Mouse (Mus musculus) heart, embryonic 13.5 days (tissue): Measurements from ENCODE around the gene Kcnk1. TPM values are rescaled to one million over a fixed set of nuclear protein-coding genes. Genes with fewer than 3 reads are reported as not detected.
A peak's percentile ranks its signal among the peaks of the same experiment; 100 is the strongest.

Experiments used
- ATAC-seq: fragments of 200-750 bp; cut with Nextera tagmentation; 2 replicates; pipeline ENCODE4 v1.8.0; 2017; ENCODE audit warnings: moderate TSS enrichment; ENCODE audit not compliant: insufficient number of reproducible peaks, low FRiP score, low TSS enrichment; ENCODE audit errors: extremely low read depth
- H3K27ac ChIP-seq: fragments of 300-500 bp; sonication (generic); replicated peaks from 2 replicates; pipeline ENCODE4 v1.5.1; 2015; ENCODE audit warnings: moderate library complexity, mild to moderate bottlenecking, inconsistent platforms
- H3K27me3 ChIP-seq: fragments of 300-500 bp; sonication (generic); replicated peaks from 2 replicates; pipeline ENCODE4 v1.6.1; 2015; ENCODE audit warnings: mild to moderate bottlenecking, inconsistent platforms
- H3K36me3 ChIP-seq: fragments of 300-500 bp; sonication (generic); 2 replicates; pipeline ENCODE4 v1.6.1; 2015; ENCODE audit warnings: mild to moderate bottlenecking, inconsistent platforms
- H3K4me1 ChIP-seq: fragments of 300-500 bp; sonication (generic); 2 replicates; pipeline ENCODE4 v1.6.1; 2015; ENCODE audit warnings: inconsistent platforms
- H3K4me2 ChIP-seq: fragments of 300-500 bp; sonication (generic); 2 replicates; pipeline ENCODE4 v1.6.1; 2015; ENCODE audit warnings: inconsistent platforms, mild to moderate bottlenecking, moderate library complexity
- H3K4me3 ChIP-seq: fragments of 300-500 bp; sonication (generic); 2 replicates; pipeline ENCODE4 v1.5.1; 2015; ENCODE audit warnings: moderate library complexity, mild to moderate bottlenecking, inconsistent platforms
- H3K9ac ChIP-seq: fragments of 300-500 bp; sonication (generic); 2 replicates; pipeline ENCODE4 v1.6.1; 2015; ENCODE audit warnings: inconsistent platforms, mild to moderate bottlenecking, moderate library complexity
- H3K9me3 ChIP-seq: fragments of 300-500 bp; sonication (generic); 2 replicates; pipeline ENCODE4 v1.6.1; 2016; ENCODE audit warnings: inconsistent platforms
- WGBS: fragments of 180-500 bp; shearing (Covaris S2); methylation state at CpG from one replicate; pipeline ENCODE4 v1.1.7; 2015; ENCODE audit warnings: mixed read lengths; 5-methylcytosine and 5-hydroxymethylcytosine counted together
- polyA plus RNA-seq: library from polyadenylated mRNA; unstranded; fragments of >200 nt; fragmentation: Nextera tagmentation; extraction: Ambion mirVana; gene quantifications from 2 replicates; pipeline ENCODE4 v1.2.1, GENCODE M21; 2015

The Kcnk1 gene
- polyA plus RNA-seq, 1 experiment from 2014 or later: 3.8 TPM

GRCm38 (mm10) chr8:125997550-125997949 lies 2.6 kb downstream of the Kcnk1 start:
- H3K9ac ChIP-seq: no peak overlapping the region
- peaks cover 14% of the 10 kb centered on the region for H3K4me1 ChIP-seq
- H3K27ac ChIP-seq: no peak overlapping the region
- 74% methylated on average over 5 of the region's 5 CpGs for WGBS
- H3K4me3 ChIP-seq: no peak overlapping the region
- no peaks in the 10 kb centered on the region for H3K9me3 ChIP-seq
- H3K27me3 ChIP-seq: peaks cover 62% of the 10 kb centered on the region
- H3K4me2 ChIP-seq: 0 out of 2 replicates have a peak overlapping the region, but pooled peaks have one; percentile 5
- H3K36me3 ChIP-seq: no peaks in the 10 kb centered on the region
- no peak for ATAC-seq

GRCm38 (mm10) chr8:125999842-126000395 lies 4.9 kb downstream of the Kcnk1 start:
- Histone ChIP-seq H3K9me3 (no peaks in the 10 kb centered on the region), H3K36me3 (no peaks in the 10 kb centered on the region), H3K27me3 (peaks cover 39% of the 10 kb centered on the region), H3K4me3 (no peak overlapping the region), H3K27ac (no peak overlapping the region), H3K9ac (no peak overlapping the region), H3K4me1 (peaks cover 15% of the 10 kb centered on the region), H3K4me2 (no peak overlapping the region)
- 73% methylated on average over 7 of the region's 7 CpGs for WGBS
- ATAC-seq: no peak

- ATAC-seq: no peak
- Histone ChIP-seq H3K36me3 (no peaks in the 10 kb centered on the region), H3K27me3 (peaks cover 2% of the 10 kb centered on the region), H3K9ac (no peak overlapping the region), H3K4me2 (no peak overlapping the region), H3K27ac (no peak overlapping the region), H3K9me3 (no peaks in the 10 kb centered on the region), H3K4me3 (no peak overlapping the region), H3K4me1 (peaks cover 5% of the 10 kb centered on the region; the same call in 1 of the 2 replicates)
- 82% methylated on average over 6 of the region's 6 CpGs for WGBS
Observed at GRCm38 (mm10) chr8:126003546-126003945, 8.6 kb downstream of the Kcnk1 start.

GRCm38 (mm10) chr8:126004953-126005352 lies 10.0 kb downstream of the Kcnk1 start:
- whole genome bisulfite sequencing: 71% methylated on average over 7 of the region's 7 CpGs
- Histone ChIP-seq H3K27ac (no peak overlapping the region), H3K4me3 (no peak overlapping the region), H3K36me3 (no peaks in the 10 kb centered on the region), H3K9me3 (no peaks in the 10 kb centered on the region), H3K9ac (no peak overlapping the region), H3K4me1 (peaks cover 5% of the 10 kb centered on the region; the same call in 1 of the 2 replicates), H3K27me3 (no peaks in the 10 kb centered on the region), H3K4me2 (no peak overlapping the region)
- no peak for ATAC-seq

GRCm38 (mm10) chr8:126006310-126006990 lies 11.5 kb downstream of the Kcnk1 start:
- Histone ChIP-seq H3K36me3 (no peaks in the 10 kb centered on the region), H3K4me2 (no peak overlapping the region), H3K9me3 (no peaks in the 10 kb centered on the region), H3K9ac (no peak overlapping the region), H3K27me3 (no peaks in the 10 kb centered on the region), H3K27ac (no peak overlapping the region), H3K4me1 (peaks cover 5% of the 10 kb centered on the region; the same call in 1 of the 2 replicates), H3K4me3 (no peak overlapping the region)
- 73% methylated on average over 11 of the region's 11 CpGs for WGBS
- no peak for ATAC-seq

GRCm38 (mm10) chr8:126007538-126008330 lies 12.8 kb downstream of the Kcnk1 start:
- no peaks in the 10 kb centered on the region for H3K27me3 ChIP-seq
- no peak overlapping the region for H3K4me3 ChIP-seq
- H3K4me1 ChIP-seq: peaks cover 3% of the 10 kb centered on the region; the same call in 1 of the 2 replicates
- no peaks in the 10 kb centered on the region for H3K36me3 ChIP-seq
- no peak overlapping the region for H3K27ac ChIP-seq
- H3K4me2 ChIP-seq: no peak overlapping the region
- no peaks in the 10 kb centered on the region for H3K9me3 ChIP-seq
- ATAC-seq: no peak
- H3K9ac ChIP-seq: no peak overlapping the region
- WGBS: 70% methylated on average over 19 of the region's 19 CpGs

GRCm38 (mm10) chr8:126008945-126009344 lies 14.0 kb downstream of the Kcnk1 start:
- no peaks in the 10 kb centered on the region for H3K9me3 ChIP-seq
- H3K4me3 ChIP-seq: no peak overlapping the region
- H3K4me2 ChIP-seq: no peak overlapping the region
- H3K36me3 ChIP-seq: no peaks in the 10 kb centered on the region
- ATAC-seq: no peak
- H3K9ac ChIP-seq: no peak overlapping the region
- no peaks in the 10 kb centered on the region for H3K27me3 ChIP-seq
- WGBS: 87% methylated on average over 2 of the region's 2 CpGs
- H3K4me1 ChIP-seq: no peaks in the 10 kb centered on the region
- no peak overlapping the region for H3K27ac ChIP-seq

- Histone ChIP-seq H3K4me1 (no peaks in the 10 kb centered on the region), H3K4me2 (no peak overlapping the region), H3K36me3 (no peaks in the 10 kb centered on the region), H3K9me3 (no peaks in the 10 kb centered on the region), H3K27me3 (no peaks in the 10 kb centered on the region), H3K27ac (no peak overlapping the region), H3K9ac (no peak overlapping the region), H3K4me3 (no peak overlapping the region)
- 59% methylated on average over 3 of the region's 3 CpGs for WGBS
- ATAC-seq: no peak
Observed at GRCm38 (mm10) chr8:126010900-126011299, 15.9 kb downstream of the Kcnk1 start.

- ATAC-seq: no peak
- Histone ChIP-seq H3K4me2 (no peak overlapping the region), H3K9me3 (no peaks in the 10 kb centered on the region), H3K4me1 (no peaks in the 10 kb centered on the region), H3K27ac (no peak overlapping the region), H3K9ac (no peak overlapping the region), H3K36me3 (no peaks in the 10 kb centered on the region), H3K4me3 (no peak overlapping the region), H3K27me3 (no peaks in the 10 kb centered on the region)
- 78% methylated on average over 6 of the region's 6 CpGs for WGBS
Observed at GRCm38 (mm10) chr8:126012334-126012733, 17.4 kb downstream of the Kcnk1 start.

GRCm38 (mm10) chr8:126013646-126014045 lies 18.7 kb downstream of the Kcnk1 start:
- Histone ChIP-seq H3K9ac (no peak overlapping the region), H3K27ac (no peak overlapping the region), H3K36me3 (no peaks in the 10 kb centered on the region), H3K4me1 (no peaks in the 10 kb centered on the region), H3K4me2 (no peak overlapping the region), H3K9me3 (no peaks in the 10 kb centered on the region), H3K27me3 (no peaks in the 10 kb centered on the region), H3K4me3 (no peak overlapping the region)
- no peak for ATAC-seq
- 84% methylated on average over 5 of the region's 5 CpGs for WGBS

- H3K4me2 ChIP-seq: no peak overlapping the region
- no peaks in the 10 kb centered on the region for H3K27me3 ChIP-seq
- no peak overlapping the region for H3K27ac ChIP-seq
- 83% methylated on average over 8 of the region's 8 CpGs for WGBS
- no peaks in the 10 kb centered on the region for H3K4me1 ChIP-seq
- H3K9me3 ChIP-seq: no peaks in the 10 kb centered on the region
- no peak for ATAC-seq
- no peak overlapping the region for H3K4me3 ChIP-seq
- no peaks in the 10 kb centered on the region for H3K36me3 ChIP-seq
- no peak overlapping the region for H3K9ac ChIP-seq
Observed at GRCm38 (mm10) chr8:126021932-126022331, 27.0 kb downstream of the Kcnk1 start.
